Mouse (Mus musculus): ENCODE measurements around the gene Alkbh3. TPM values are rescaled to one million over a fixed set of nuclear protein-coding genes. Genes with fewer than 3 reads are reported as not detected.

Gene Alkbh3
- total and polyA plus RNA-seq, 3 experiments = not detected

DNA sequence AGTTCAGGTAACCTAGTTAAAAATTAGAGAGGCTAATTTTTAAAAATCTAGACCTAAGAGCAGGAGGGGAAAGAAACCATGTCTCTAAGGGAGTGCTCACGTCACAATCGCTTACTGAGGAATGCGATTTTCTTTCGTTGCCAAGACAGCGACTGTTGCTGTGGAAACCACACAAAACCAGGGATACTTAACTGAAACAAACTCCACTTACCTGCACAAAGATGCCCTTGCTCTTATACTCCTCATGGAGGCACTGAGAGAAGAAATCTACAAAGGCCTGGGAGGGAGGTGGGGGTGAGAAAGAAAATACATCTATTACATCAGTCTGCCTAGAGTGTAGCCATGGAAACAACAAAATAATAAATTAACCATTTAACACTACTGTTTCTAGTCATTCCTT lies 33.1 kb upstream of the Alkbh3 start:
- Histone ChIP-seq H3K4me1 (ENCODE audit: control insufficient read depth in 1 of 2, insufficient read depth in 2 of 2, low read length in 2 of 2) (no peaks in the 10 kb centered on the region), H3K9ac (ENCODE audit: control insufficient read depth, low read depth, low read length, poor library complexity, severe bottlenecking) (no peak overlapping the region), H3K9me3 (replicated peaks; ENCODE audit: insufficient read depth, low read length) (no peaks in the 10 kb centered on the region), H3K79me2 (ENCODE audit: control insufficient read depth, insufficient read depth, low read length, poor library complexity) (no peaks in the 10 kb centered on the region), H3K27ac (ENCODE audit: control insufficient read depth, low read depth, low read length) (no peak overlapping the region), H3K4me3 (ENCODE audit: control insufficient read depth in 1 of 2, insufficient read depth in 1 of 2, low read depth in 2 of 2, low read length in 2 of 2) (no peak overlapping the region), H3K27me3 (ENCODE audit: control insufficient read depth in 1 of 2, insufficient read depth in 2 of 2, low read length in 2 of 2) (no peaks in the 10 kb centered on the region), H3K36me3 (ENCODE audit: control insufficient read depth in 1 of 2, insufficient read depth in 2 of 2, low read length in 2 of 2) (peaks cover 0 to 5% of the 10 kb centered on the region in 2 experiments; a peak in 2 of 4 replicates)
- no peak for DNase-seq (ENCODE audit: low read depth, low spot score)
- TF ChIP-seq BHLHE40 (IDR thresholded peaks at IDR 0.05; ENCODE audit: borderline replicate concordance, low read depth, low read length) (no peak), ETS1 (IDR thresholded peaks at IDR 0.05; ENCODE audit: low read depth, low read length) (no peak), MAFK (IDR thresholded peaks at IDR 0.05; ENCODE audit: borderline replicate concordance, low read depth, low read length) (no peak), TBP (IDR thresholded peaks at IDR 0.05; ENCODE audit: low read depth, low read length) (no peak), RAD21 (IDR thresholded peaks at IDR 0.05; ENCODE audit: low read depth, low read length) (no peak), SIN3A (IDR thresholded peaks at IDR 0.05; ENCODE audit: low read length) (no peak), ZKSCAN1 (IDR thresholded peaks at IDR 0.05; ENCODE audit: low read depth, low read length) (no peak), UBTF (IDR thresholded peaks at IDR 0.05; ENCODE audit: borderline replicate concordance, insufficient read depth, low read depth, low read length) (no peak), CHD1 (IDR thresholded peaks at IDR 0.05; ENCODE audit: low read depth, low read length) (no peak), RCOR1 (IDR thresholded peaks at IDR 0.05; ENCODE audit: low read depth, low read length) (no peak), GABPA (IDR thresholded peaks at IDR 0.05; ENCODE audit: low read depth, low read length) (no peak), KAT2A (conservative IDR thresholded peaks at IDR 0.05; ENCODE audit: low read depth, low read length) (no peak), CTCF (IDR thresholded peaks at IDR 0.05 in 2 of 3, conservative IDR thresholded peaks at IDR 0.05 in 1 of 3; ENCODE audit: control insufficient read depth in 1 of 3, insufficient read depth in 1 of 3, low read depth in 2 of 3, low read length in 3 of 3, poor library complexity in 1 of 3, severe bottlenecking in 1 of 3) (no peak), MYC (IDR thresholded peaks at IDR 0.05; ENCODE audit: low read depth, low read length) (no peak), TCF12 (IDR thresholded peaks at IDR 0.05; ENCODE audit: low read depth, low read length) (no peak), MAX (IDR thresholded peaks at IDR 0.05; ENCODE audit: low read length) (no peak), MEF2A (IDR thresholded peaks at IDR 0.05; ENCODE audit: extremely low read depth, insufficient replicate concordance, low read depth, low read length, poor library complexity, severe bottlenecking) (no peak), TAL1 (IDR thresholded peaks at IDR 0.05; ENCODE audit: low read length) (no peak), NRF1 (IDR thresholded peaks at IDR 0.05; ENCODE audit: insufficient read depth, low read depth, low read length, poor library complexity, severe bottlenecking) (no peak)

DNA sequence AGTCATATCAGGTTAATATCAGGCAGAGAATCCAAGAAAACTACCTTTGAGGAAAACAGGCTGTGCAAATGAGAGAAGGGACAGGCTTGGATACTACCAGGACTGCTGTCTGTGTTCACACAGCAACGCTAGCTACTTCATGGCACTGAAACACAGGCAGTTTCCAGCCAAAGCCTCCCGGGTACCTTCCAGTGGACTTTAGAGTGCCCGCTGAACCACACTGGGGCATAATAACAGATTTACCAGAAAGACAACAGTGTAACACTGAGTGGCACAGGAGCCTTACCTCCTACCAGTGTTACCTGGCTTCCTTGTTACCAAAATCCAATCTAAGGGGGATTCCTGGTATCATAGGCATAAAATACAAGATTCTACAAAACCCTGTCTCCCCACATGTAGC lies 31.9 kb upstream of the Alkbh3 start:
- Histone ChIP-seq H3K9me3 (replicated peaks; ENCODE audit: insufficient read depth, low read length) (no peaks in the 10 kb centered on the region), H3K4me1 (ENCODE audit: control insufficient read depth in 1 of 2, insufficient read depth in 2 of 2, low read length in 2 of 2) (no peaks in the 10 kb centered on the region), H3K4me3 (ENCODE audit: control insufficient read depth in 1 of 2, insufficient read depth in 1 of 2, low read depth in 2 of 2, low read length in 2 of 2) (no peak overlapping the region), H3K27ac (ENCODE audit: control insufficient read depth, low read depth, low read length) (no peak overlapping the region), H3K79me2 (ENCODE audit: control insufficient read depth, insufficient read depth, low read length, poor library complexity) (no peaks in the 10 kb centered on the region), H3K9ac (ENCODE audit: control insufficient read depth, low read depth, low read length, poor library complexity, severe bottlenecking) (no peak overlapping the region), H3K27me3 (ENCODE audit: control insufficient read depth in 1 of 2, insufficient read depth in 2 of 2, low read length in 2 of 2) (no peaks in the 10 kb centered on the region), H3K36me3 (ENCODE audit: control insufficient read depth in 1 of 2, insufficient read depth in 2 of 2, low read length in 2 of 2) (peaks cover 0 to 5% of the 10 kb centered on the region in 2 experiments; a peak in 2 of 4 replicates)
- DNase-seq (ENCODE audit: low read depth, low spot score) = no peak
- TF ChIP-seq SMC3 (IDR thresholded peaks at IDR 0.05; ENCODE audit: low read depth, low read length) = no peak
- no peak for TF ChIP-seq HCFC1 (IDR thresholded peaks at IDR 0.05; ENCODE audit: low read depth, low read length)
- TF ChIP-seq RCOR1 (IDR thresholded peaks at IDR 0.05; ENCODE audit: low read depth, low read length) = no peak
- TF ChIP-seq GATA1 (IDR thresholded peaks at IDR 0.05; ENCODE audit: low read depth, low read length) = no peak
- no peak for TF ChIP-seq TCF12 (IDR thresholded peaks at IDR 0.05; ENCODE audit: low read depth, low read length)
- TF ChIP-seq MAFK (IDR thresholded peaks at IDR 0.05; ENCODE audit: borderline replicate concordance, low read depth, low read length) = no peak
- no peak for TF ChIP-seq NRF1 (IDR thresholded peaks at IDR 0.05; ENCODE audit: insufficient read depth, low read depth, low read length, poor library complexity, severe bottlenecking)
- TF ChIP-seq MYC (IDR thresholded peaks at IDR 0.05; ENCODE audit: low read depth, low read length) = no peak
- TF ChIP-seq EP300 (IDR thresholded peaks at IDR 0.05; ENCODE audit: low read depth in 1 of 2, low read length in 2 of 2) = no peak
- no peak for TF ChIP-seq GABPA (IDR thresholded peaks at IDR 0.05; ENCODE audit: low read depth, low read length)

All from MEL (cell line).